Mouse (Mus musculus) kidney, adult 8-10 months (tissue): ENCODE results near the gene Spns2.
A peak's percentile ranks its signal among the peaks of the same experiment; 100 is the strongest.

ENCODE experiments used
- DNase-seq, 2 experiments: peaks; one replicate each; pipeline ENCODE4 v3.0.0; 2022

Spns2 gene

DNA sequence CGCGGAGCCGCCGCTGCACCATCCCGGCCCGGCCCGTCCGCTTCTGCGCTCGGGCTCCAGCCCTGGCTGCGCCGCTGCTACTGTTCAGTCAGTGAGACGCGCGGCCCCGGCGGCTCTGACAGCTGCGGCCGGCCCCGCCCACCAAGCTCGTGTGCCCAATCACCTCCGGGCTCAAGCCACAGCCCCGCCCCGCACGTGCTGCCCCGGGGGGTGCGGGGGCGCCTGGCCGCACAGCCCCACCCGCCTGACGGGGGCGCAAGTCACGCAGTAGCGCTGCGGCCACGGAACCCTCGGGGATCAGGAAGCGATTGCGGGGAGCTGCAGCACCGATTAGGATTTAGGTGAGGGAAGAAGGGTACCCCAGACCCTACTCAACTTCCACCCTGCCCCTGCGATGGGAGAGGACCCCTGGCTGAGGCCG is at the start of gene Spns2:
Gene Spns2, minus strand, starts transcription at position 24 of the 421 bp plus-strand sequence.
- peak; percentile 94 for DNase-seq

DNA sequence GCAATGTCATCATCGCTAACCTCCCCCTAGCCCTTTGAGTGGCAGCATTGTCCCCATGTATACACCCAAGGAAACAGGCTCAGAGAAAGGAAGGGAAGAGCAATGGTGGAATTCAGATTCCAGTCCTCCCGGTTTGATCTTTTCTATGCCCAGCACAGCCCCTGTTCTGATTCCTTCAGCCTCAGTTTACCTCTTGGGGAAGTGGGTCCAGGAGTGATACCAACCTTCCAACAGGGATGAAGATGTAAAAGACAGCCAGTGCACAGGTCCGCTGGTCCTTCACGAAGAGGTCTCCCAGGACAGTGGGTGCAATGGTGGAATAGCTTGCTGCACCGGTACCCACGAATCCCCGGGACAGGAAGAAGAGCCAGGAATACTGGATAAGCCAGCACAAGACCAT is 49.1 kb upstream of the Spns2 start:
- DNase-seq = no peak

DNA sequence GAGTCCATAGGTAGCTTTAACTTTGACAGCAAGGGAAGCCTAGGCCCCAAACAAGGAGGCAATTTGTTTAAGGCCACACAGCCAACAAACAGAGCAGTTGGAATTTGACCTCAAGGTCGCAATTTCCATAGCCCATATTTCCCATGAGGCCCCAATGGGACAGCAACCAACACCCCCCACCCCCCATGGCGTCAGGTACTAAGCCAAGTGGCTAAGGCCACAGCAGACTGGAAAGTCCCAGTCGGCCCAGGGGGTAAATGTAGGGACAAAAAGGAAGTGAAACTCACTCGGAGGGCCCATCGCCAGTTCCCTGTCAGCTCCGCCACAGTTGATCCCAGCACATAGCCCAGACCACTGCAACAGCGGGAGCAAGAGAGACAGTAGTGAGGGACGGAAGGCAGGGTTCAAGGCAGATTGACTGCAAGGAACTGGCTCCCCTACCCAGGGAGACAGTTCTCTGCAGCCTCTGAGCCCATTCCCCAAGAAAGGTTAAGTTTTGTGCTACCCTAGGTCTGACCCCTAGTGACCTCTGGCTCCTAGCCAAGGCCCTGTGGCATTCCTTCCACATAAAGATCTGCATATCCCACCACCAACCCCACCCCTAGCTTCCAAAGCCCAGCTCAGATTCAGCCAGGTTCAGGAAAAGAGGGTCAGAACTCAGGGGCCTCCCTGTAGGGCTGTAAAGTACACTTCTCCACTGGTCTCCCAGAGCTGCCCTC is 48.5 kb upstream of the Spns2 start:
- peak; percentile 27 to 44 for DNase-seq

DNA sequence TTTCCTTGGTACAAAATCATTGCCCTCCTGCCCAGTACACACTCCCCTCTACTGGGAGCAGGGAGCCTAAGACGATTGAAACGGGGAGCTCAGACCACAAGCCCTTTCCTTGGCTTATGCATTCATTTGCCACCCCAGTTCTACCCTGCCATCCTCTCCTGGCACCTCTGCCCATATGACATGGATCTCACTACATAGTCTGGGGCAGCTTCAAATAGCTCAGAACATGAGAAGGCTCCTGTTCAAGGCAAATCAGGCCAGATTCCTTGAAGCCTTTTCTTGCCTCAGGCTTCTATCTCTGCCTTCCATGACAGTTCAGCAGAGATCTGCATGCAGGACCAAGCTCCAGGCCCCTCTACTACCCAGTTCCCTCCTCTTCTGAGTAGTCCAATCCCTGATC is 47.8 kb upstream of the Spns2 start:
- no peak for DNase-seq

DNA sequence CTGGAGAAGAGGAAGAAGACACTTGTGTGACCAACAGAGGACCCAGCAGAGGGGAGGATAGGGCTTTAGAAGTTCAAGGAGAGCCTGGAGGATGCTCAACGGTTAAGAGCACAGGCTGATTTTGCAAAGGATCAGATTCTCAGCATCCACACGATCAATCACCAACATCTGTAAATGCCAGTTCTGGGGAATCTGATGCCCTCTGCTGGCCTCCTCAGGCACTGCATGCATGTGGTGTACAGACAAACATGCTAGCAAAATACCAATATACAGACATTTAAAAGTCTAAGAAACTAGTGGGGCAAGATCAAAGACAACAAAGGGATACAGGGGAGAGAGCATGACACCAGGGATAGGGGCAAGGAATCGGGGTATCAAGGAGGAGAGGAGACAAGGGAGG is 45.8 kb upstream of the Spns2 start:
- peak in 1 of 2 experiments; percentile 28 for DNase-seq

DNA sequence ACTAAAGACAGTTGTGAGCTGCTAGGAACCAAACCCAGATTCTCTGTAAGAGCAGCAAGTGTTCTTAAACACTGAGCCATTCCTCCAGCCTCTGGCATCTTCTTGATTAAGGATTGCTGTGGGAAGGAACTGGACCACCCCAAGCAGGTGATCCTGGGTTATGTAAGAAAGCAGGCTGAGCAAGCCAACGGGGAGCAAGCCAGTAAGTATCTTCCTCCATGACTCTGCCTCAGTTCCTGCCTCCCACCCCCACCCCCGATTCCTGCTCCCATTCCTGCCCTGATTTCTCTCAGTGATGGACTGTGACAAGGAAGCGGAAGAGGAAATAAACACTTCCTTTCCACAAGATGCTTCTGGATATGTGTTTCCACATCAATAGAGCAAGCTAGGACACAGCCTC is 43.2 kb upstream of the Spns2 start:
- no peak for DNase-seq

DNA sequence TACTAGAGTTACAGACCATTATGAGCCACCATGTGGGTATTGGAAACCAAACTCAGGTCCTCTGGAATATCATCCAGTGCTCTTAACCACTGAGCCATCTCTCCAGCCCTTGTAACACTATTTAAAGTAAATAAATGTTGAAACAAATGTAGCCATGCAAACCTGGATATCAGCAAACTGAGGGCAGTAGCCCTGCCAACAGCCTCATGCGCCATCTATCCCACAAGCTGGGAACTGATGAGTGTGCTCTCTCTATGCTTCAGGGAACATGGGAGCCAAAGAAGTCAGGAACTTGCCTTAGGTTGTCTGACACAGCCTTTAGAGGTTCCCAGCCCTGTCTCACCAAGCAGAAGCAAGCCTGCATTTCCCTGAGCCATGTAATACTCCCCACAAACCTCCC is 41.9 kb upstream of the Spns2 start:
- peak; percentile 46 to 61 for DNase-seq

DNA sequence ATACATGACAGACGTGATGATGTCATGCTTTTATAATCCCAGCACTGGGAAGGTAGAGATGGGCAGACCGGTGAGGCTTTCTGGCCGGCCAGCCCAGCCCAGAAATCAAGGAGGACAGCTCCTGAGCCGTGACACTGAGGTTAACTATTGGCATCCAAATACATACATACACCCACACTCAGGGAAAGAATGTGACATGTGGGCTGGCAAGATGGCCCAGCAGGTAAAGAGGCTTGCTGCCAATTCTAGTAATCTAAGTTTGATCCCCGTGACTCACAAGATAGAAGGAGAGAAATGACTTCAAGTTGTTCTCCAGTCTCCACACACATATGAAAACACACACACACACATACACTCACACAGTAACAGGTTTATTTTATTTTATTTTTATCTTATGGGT is 41.4 kb upstream of the Spns2 start:
- DNase-seq = no peak

DNA sequence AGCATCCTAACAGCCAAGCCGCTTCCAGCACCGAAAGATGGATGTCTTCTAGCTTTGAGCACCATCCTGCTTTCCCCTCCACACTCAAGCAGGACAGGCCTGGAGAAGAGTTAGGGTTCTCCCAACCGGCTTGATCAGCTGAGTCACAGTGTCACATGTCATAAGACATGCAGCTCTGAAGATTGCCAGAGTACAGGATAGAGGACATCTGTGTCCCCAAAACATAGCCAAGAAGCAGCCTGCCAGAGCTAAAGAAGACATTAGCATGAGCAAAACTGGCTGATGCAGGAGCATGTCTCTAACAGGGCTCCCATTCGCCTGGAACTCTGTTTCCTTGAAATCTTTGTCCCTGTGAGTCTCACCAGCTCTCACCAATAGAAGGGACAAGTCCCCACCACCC is 36.5 kb upstream of the Spns2 start:
- DNase-seq = no peak

DNA sequence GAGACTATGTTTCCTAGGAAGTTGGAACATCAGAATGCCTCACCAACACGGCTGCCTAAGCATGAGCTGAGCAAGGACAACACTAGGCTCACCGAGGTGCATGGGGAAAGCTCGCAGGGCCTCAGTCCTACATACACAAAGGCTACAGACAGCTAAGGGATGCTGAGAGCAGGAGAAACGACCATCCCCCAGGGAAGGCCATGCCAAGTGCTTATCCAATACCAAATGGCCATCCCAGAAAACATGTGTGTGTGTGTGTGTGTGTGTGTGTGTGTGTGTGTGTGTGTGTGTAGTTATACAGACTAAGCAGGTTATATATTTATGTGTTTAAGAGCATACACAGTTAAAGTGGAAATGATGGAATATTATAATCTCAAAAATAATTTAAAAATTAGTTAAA is 34.0 kb upstream of the Spns2 start:
- DNase-seq = no peak

DNA sequence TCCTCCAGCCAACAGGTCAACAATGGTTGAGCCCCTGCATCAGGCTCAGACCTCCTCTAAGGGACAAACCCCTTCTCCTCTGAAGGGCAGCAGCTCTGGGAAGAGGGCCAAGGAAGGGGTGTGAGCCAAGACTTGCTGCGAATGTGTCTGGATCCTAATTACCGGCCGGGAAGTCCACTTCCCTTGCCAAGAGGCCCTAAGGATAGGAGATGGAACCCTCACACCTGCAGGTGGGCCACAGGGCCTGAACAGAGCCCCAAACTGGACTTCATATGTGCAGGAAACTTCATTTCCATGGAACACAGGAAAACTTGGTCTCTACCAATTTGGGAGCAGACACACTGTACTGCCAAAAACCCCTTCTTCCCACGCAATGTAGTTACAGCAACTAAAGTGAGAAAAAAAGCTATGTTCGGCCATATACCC is 32.9 kb upstream of the Spns2 start:
- peak; percentile 69 to 71 for DNase-seq

DNA sequence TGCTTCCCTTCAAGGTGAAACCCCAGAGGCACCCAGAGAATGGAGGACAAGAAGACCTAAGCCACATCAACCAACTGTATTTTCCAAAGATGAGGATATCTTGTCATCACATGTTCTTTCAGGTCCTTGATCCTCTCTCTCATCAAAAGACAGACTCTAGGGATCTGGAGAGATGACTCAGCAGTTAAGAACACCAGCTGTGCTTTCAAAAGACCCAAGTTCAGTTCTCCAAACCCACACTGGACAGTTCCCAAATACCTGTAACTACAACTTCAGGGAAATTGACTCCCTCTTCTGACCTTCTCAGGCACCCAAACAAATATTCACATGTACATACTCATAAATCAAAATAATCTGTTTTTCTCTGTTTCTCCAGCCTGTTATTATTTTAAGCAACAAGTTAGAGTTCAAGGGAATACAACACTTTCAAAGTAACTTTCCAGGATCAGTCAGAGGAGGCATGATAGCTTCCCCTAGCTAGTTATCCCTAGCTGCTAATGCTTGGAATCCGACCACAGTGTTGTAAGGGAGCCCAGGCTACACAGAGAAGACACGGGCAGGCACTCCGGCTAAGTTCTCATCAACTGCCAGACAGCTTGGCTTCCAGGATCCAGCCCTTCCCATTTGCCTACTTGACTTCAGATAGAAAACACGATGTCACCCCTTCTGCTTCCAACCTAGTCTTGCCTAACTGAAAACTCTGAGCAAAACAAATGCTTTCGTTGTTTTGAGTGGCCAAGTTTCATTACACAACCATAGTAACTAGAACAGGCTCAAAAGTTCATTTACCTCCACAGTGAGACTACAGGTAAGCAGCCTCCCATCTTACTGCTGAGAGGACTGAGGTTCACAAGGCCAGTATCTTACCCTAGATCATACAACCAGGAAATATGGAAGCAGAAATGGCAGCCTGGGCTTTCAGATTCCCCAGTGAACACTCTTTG is 32.2 kb upstream of the Spns2 start:
- no peak for DNase-seq

DNA sequence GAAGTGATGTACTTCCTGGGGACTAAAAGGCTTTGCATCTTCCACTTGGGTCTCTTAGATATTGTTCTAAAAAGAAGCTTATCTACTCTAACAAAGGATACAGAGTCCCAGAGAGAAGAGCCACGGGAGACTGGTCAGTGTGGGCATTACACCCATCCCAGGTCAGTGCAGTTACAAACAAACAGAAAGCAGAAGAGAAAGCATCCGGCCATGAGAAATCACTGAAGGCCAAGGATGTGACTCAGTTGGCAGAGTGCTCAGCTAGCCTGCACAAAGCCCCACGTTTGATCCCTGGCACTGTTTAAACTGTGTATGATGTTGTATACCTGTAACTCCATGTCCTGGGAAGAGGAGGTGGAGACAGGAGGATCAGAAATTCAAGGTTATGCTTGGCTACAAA is 30.2 kb upstream of the Spns2 start:
- no peak for DNase-seq

DNA sequence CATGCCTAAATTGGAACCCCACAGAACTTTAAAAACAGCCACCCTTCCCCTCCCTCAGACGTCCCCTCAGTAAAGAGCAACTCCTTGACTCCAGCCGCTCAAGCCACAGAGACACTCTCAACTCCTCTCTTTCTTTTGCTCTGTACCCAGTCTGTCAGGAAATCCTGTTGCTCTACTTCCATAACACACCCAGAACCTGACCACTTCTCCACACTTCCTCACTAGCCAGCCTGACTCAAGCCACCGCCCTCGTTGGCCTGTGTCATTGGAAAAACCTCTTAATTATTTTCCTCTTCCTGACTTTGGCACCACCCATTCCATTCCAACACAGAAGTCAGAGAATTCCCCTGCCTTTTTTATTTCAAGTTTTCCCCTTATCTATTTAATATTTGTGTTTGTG is 29.5 kb upstream of the Spns2 start:
- DNase-seq = no peak

DNA sequence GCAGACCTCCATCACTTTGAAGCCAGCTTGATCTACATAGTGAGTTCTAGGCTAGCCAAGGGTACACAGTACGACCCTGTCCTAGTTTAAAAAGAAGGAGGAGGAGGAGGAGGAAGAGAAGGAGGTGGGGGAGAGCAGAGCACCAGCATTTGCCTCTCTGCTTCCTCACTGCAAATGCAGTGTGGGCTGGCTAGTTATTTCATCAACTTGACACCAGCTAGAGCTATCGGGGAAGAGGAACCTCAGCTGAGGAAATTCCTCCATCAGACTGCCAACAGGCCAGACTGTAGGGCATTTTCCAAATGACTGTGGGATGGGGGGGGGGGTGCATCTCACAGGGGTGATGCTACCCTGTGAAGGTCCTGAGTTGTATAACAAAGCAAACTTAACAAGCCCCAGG is 28.7 kb upstream of the Spns2 start:
- DNase-seq = no peak

DNA sequence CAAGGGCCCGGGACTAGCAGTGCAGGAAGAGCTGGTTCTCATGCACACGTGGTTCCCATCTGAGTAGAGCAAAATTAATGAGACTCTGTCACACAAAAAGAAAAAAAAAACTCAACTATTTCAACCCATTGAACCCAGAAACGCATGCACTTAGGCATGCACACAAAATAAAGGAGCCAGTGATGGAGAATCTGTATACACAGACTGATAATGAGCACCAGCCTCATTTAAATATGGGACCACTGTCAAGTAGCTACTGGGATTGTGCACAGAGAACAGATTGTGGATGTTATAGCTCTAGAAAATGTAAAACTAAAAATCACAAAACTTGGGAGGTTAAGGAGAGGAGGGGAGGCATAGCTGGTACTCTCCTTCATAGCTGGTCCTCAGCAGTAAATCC is 25.3 kb upstream of the Spns2 start:
- DNase-seq = no peak

DNA sequence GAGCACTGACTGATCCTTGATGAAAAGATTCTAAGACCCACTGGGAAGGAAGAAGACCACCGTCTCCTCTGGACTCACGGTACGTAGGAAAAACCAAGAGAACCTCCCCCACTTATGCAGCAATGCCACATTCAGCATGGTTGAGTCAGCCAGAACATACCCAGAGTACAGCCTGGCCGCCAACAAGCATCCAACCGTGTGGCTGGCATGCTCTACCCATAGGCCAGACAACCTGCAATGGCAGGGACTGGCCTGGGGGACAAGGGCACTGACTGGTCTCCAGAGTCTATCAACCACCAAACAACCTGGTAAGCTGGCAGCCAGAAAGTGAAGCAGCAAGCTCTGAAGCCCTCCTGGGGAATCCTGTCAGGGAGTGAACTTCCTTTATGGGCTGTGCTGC is 18.9 kb upstream of the Spns2 start:
- DNase-seq = no peak

DNA sequence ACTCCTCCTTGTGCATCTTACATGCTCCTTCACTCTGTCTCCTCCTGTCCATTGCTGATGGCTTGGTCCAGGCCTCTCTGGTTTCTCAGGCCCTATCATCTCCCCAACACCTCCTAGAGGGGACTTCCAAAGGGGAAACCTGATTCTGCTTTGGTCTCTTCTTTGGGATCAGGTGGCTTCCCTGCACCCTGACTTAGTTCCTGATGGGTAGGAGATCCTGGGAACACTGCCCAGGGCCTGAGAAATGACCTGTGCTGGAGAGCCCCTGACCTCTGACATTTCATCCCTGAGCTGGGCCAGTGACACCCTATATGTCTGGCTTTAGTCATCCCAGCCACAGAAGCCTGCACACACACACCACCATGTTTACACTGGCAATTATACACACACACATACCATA is 17.9 kb upstream of the Spns2 start:
- DNase-seq = no peak

DNA sequence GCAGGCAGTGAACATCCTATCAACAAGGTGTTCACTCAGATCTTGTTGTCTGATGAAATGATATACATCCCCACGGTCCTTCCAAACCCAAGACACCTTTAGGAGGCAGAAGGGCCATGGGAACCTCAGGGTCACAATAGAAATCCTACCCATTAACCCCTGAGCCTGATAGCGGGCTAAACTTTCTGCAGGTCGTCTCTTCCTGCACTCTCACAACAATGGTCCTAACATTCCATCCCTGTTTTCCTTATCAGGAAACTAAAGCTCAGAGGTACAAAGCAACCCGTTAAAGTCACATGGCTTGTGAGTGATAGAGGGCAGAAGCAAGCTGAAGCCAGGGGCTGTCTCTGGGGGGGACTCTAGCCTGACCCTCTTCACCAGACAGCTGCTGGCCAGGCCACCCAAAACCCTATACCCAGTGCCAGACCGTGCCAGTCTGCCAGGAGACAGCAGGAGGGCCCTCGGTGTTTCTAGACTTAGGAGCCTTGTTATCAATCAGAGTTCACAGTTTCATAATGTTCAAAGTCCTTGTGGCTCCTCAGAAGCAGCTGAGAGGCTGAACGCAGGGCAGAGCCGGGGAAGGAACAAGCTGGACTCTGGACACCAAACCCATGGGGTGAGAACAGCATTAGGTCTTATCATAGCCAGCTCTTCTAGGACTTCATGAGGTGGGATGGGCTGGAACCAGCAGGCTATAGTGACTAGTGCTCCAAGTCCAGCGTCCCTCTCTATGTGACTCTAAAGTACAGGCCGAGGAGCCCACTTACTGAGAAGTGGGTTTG is 14.5 kb upstream of the Spns2 start:
- peak; percentile 82 to 90 for DNase-seq

DNA sequence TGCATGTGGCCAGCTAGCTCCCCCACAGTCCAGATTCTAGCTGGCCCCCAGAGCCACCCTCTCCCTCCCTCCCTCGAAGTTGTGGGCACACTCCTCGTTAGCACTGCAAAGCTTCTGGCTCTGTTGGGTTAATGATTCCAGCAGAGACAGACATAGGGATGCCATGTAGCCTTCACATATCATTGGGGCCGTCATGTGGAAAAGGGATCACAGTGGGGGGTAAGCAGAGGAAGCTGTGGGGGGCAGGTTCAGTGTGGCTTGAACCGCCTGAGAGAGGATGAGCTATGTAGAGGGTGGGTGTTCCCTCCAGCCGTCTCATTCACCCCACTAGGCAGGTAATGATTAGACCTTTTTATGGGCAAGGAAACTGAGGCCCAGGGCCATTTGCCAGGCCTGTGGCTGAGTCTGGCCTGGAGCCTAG is 13.8 kb upstream of the Spns2 start:
- DNase-seq = peak; percentile 93 to 94

DNA sequence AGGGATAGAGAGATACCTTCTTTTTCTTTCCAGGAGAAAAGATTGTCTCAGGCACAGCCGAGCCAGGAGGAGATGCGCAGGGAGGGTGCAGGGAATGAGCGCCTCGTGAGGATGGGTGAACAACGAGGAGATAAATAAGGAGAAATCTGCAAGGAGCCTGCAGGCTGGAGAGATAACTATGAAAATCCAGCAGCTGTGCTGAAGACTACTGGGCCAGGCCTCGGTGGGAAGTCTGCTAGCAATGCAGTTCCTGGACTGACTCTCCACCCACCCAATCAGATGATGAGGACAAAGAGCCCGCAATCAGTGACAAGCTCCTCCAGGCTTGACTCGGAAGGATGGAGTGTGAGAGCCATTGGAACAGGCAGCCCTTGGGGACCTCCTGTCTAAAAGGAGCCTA is 12.5 kb upstream of the Spns2 start:
- DNase-seq = peak in 1 of 2 experiments; percentile 37

DNA sequence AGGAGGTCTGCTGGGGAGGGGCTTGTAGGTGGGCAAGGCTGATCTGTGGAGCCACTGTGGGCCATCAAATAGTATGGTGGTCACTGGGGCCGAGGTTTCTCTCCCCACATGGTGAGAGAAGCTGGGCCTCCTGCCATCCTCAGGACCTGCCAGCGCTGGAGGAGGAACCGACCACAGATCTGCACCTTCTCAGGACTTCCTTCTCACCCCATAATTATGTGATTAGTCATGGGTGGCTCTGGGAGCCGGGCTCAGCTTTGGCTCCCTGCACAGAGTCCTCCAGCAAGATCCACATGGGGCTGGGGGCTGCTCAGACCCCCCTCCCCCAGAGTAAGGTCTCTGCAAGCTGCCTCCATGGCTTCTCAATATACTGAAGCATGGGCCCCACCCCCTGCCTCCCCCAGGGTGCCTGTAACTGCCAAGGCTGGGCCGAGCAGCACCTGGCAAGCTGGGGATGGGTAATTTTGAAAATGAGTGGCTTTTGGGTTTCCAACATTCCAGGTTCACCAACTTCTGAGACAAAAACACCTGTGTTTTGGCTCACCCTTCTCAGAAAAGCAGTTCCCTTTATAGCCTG is 11.8 kb upstream of the Spns2 start:
- peak in 1 of 2 experiments; percentile 45 for DNase-seq

DNA sequence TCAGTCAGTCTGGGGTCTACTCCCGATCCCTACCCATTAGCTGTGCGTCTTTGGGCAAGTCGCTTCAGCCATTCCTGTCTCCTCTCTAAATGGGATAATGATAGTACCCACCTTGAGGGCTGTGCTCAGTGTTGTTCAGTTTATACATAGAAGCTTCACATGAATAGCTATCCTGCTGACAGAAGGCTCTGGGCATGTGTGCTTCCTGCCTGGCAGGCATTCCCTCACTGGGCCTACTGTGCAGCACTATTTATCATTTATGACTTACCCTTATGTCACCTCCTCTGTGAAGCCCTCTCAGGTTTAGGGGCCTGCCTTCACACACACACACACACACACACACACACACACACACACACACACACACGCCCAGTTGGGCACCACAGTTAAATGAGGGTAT is 10.4 kb upstream of the Spns2 start:
- DNase-seq = no peak
